Mouse (Mus musculus): ENCODE data around the gene Thsd4.

GRCm38 (mm10) chr9:60160855-60161254, 361.0 kb downstream of the Thsd4 start:
- TF ChIP-seq POLR2A (IDR thresholded peaks at IDR 0.05; ENCODE audit: low read depth, low read length) (no peak), CTCF (conservative IDR thresholded peaks at IDR 0.05; ENCODE audit: insufficient read depth, insufficient read length, low read depth, low read length) (no peak)
